Mouse (Mus musculus) embryonic fibroblast, embryonic 13.5 days (primary cell): ENCODE measurements at regions not wholly inside any gene's neighbourhood (a gene's known extent, or its start where the extent isn't known, plus 50 kb on each side); places are given as distances from the start of the nearest gene placed in this dataset.
"Not testable (repeated sequence)": the region's sequence is repeated elsewhere in the genome, so short reads cannot be mapped to it uniquely, and the experiment has no call there.

Experiments
- H3K27ac ChIP-seq: 2 replicates; pipeline ENCODE4 v1.5.1; 2012; ENCODE audit warnings: low read length, control low read depth, inconsistent platforms; ENCODE audit not compliant: insufficient read depth
- H3K4me1 ChIP-seq: 2 replicates; pipeline ENCODE4 v1.6.1; 2011; ENCODE audit warnings: low read length; ENCODE audit not compliant: control insufficient read depth, insufficient read depth
- H3K4me3 ChIP-seq: 2 replicates; pipeline ENCODE4 v1.5.1; 2011; ENCODE audit warnings: mild to moderate bottlenecking, control low read depth, low read length; ENCODE audit not compliant: insufficient read depth
- CTCF ChIP-seq: IDR thresholded peaks from 2 replicates; pipeline ENCODE4 v1.5.1; 2011; ENCODE audit warnings: mild to moderate bottlenecking, control low read depth, low read length, moderate library complexity, borderline replicate concordance; ENCODE audit not compliant: insufficient read depth
- POLR2A ChIP-seq: IDR thresholded peaks from 2 replicates; pipeline ENCODE4 v1.6.1; 2011; ENCODE audit warnings: low read depth, mild to moderate bottlenecking, control low read depth, low read length, moderate library complexity

DNA sequence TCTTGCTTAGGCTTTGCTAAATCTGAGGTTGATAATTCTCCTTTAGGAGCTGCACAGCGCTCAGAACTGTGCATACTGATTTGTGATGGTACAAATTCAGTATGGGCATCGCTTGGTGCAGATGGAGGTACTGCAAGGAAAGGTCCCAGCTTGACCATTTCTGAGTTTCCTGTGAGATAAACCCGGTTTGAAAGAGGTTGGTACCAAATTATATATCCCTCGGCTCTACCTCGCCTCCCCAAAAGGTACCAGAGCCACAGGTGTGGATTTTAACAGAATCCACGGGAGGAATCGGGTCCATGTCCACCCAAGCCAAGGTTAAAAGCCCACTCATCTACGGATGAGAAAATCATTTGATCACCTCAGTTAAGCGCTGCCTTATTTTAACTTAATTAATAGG is 172.5 kb upstream of the Zfp808 start:
- H3K4me1 ChIP-seq, H3K4me3 ChIP-seq, H3K27ac ChIP-seq: not testable (repeated sequence)

DNA sequence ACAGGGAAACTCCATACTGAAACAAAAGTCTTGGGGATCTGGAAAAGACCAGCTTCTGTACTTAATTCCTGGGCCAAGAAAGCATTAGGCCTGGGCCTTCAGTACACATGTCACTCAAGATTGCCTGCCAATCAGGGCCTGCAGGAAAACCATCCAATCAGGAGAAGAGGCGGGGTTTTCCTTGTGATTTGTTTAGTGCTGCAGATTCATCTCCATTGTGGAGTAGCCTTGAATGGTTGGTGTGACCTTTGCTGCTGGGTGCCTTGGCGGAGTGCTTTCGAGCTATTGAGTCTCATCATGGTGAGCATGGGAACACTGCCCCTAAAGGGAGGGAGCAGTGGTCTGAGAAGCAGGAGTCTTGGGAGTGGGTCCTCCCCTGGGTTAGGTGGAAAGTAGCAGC is 150.8 kb upstream of the Zfp808 start:
- H3K27ac ChIP-seq, H3K4me1 ChIP-seq, H3K4me3 ChIP-seq: not testable (repeated sequence)

DNA sequence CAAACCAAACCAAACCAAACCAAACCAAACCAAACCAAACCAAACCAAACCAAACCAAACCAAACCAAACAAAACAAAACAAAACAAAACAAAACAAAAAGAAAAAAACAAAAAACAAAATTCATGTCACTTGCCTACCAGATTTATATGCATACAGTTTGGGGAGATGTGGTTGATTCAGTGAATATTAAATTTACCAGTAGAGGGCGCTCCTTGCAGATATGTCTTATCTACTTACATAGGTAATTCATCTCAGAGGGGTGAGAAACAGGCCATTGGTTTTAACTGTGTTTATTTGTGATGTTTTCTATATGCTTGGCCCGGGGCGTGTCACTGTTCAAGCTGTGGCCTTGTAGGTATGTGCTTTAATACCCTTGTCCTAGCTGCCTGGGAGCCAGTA is 133.2 kb upstream of the Zfp808 start:
- H3K4me1 ChIP-seq, H3K27ac ChIP-seq, H3K4me3 ChIP-seq: not testable (repeated sequence)

DNA sequence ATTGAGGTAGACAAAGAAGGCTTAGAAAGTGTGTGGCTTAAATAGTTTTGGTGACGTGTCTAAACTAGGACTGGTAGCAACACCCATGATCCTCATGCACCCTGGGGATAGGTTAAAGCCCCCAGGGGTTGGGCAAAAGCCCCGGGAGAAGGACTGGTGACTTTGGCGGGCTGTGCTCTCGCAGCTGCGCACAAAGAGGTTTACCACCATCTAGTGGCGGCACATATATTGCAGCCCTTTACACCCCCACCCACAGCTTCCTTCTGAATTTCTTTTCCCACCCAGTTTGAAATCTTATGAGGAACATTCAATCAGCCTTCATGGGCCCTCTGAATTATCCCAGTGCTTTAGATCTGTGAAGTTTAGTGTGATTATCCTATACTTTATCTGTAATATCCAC is 130.9 kb upstream of the Zfp808 start:
- 0 out of 2 replicates have a peak, but pooled peaks have one; percentile 13 for TF ChIP-seq CTCF
- not testable (repeated sequence) for H3K4me3 ChIP-seq, H3K27ac ChIP-seq, H3K4me1 ChIP-seq

DNA sequence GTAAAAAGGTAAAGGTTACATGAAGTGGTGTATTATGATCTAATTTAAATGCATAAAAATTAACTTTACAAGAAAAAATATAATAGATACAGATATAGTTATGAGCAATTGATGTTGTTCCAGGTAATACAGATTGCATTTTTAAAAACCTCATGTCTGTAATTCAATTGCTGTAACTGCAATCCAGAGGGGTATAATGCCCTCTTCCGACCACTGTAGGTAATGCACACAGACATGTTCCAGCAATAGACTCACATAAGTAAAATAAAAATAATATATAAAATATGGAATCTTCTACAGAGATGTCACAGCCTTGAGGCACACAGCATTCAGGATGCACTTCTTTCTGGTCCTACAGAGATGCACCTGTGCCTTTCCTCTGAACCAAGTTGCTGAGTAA is 122.4 kb upstream of the Zfp808 start:
- not testable (repeated sequence) for H3K27ac ChIP-seq, H3K4me3 ChIP-seq, H3K4me1 ChIP-seq

DNA sequence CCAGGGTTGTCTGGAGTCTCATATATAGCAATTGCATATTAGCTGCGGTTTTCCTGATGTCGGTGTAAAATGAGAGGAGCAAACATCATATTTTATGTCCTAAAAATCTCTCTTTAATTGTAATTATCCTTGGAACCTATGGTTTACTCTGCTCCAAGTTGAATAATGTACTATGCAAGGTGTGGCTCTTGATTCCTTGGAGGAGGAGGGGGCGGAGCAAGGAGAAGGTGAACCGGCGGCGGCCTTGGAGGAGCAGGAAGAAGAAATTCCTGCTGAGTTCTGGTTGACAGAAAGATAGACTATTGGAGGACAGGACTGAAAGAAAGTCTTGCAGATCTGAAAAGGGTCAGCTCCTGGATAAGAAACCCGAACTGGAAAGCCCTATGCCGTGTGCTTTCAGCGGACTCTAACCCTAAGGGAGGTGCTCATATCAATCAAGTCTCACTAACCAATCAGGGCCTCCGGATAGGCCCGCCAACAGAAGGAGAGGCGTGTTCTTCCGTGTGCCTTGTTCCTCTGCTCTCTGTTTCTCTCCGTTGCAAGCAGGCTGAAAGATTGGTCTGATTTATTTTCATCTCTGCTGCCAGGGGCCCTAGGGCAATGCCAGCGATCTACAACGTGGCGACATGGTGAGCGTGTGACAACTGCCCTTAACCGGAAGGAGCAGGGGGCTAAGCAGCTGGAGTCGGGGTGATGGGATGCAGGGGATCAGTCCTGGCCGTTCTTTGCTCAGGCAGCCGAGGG is 114.1 kb upstream of the Zfp808 start:
- peak; percentile 66 for TF ChIP-seq POLR2A

DNA sequence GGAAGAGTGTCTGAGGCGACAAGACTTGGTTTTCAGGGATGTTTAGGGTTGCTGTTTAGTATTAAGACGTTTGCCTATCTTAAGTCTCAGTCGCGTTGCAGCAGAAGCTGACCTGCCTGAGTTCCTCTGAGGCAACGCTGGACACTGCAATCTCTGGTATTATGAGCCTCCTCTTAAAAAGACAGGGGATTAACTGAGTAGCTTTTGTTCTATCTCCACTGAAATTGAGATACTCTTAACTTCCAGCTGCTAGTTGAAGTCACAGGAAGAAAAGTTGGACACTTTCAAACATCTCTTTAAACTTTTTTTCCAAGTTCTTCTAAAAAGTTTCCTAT is 113.6 kb upstream of the Zfp808 start:
- not testable (repeated sequence) for H3K4me1 ChIP-seq, H3K27ac ChIP-seq
- peak overlapping the region; percentile 96 for H3K4me3 ChIP-seq

More for the DNA sequence above, 114.1 kb upstream of the Zfp808 start:
- not testable (repeated sequence) for H3K27ac ChIP-seq, H3K4me1 ChIP-seq
- peak overlapping the region; percentile 96 for H3K4me3 ChIP-seq

DNA sequence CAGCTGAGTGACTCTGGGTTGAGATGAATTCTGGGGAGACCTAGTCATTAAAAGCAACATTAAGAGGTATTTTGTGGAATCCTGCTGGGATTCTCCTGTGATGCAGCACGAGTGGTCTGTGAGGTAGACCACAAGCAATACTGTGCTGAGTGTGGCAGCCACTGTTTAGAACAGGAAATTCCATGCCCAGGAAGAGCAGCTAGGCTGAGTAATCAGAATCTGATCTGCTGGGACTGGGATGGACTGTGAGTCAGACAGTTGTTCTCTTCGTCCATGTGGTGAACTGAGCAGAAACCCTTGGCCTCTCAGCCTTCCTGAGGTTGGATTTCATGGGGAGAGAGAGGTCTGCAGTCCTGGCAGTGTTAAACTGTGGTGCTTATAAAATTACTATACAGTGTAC is 92.0 kb upstream of the Zfp808 start:
- H3K4me1 ChIP-seq, H3K4me3 ChIP-seq, H3K27ac ChIP-seq: not testable (repeated sequence)

DNA sequence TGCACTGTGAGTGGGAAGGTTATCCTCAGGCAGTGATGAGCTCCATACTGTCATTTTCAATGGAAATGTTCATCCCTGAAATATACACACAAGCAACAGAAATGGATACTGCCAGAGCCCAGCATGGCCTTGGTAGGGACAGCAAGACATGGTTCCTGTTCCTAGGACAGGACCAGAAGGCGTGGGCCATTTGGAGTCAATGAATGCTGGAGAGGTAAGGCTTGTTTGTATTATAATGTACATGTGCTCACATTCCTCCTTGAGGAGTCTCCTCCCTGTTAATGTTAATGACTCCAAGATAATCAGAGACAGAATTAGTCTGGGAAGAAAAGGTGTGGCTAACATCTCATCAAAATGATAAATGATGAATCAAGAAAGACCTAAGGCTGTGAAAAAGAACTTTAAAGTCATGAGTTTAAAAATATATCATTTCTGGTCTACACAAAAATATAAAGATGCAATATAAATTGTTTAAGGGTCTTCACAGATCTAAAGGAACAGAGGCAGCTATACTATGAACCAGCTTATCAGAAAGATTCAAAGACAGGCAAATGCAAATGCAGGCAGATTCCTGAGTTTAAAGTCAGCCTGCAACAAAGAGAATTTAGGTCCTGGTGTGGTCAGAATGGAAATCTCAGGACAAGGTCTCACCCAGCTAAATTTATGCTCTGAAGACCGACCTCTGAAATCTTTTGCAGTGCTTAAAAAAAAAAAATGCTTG is 51.6 kb upstream of the Zfp808 start:
- not testable (repeated sequence) for H3K4me1 ChIP-seq, H3K27ac ChIP-seq, H3K4me3 ChIP-seq

DNA sequence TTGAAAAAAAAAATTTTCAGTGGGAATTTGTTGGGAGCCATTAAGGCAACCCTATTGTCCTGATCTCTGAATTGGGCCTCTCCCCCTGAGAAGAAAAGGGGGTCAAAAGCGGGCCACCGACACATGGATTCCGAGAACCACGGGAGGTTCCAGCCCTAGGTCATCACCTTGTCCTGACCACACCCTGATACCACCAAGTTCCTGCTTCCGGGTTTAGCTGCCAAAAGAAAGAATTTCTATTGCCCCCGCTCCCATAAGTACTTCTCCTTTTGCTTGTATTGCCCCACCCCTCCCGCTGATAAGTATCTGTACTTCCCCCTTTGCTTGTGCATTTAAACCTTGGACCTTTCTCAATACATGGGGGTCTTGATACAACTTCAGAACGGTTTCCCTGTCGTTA is 50.8 kb upstream of the Zfp808 start:
- not testable (repeated sequence) for H3K4me1 ChIP-seq, H3K27ac ChIP-seq, H3K4me3 ChIP-seq
